Mouse (Mus musculus) central nervous system, embryonic 18 days (tissue): ENCODE results near the gene Nsf. TPM values are rescaled to one million over a fixed set of nuclear protein-coding genes. Genes with fewer than 3 reads are reported as not detected.

ENCODE experiments used
- polyA plus RNA-seq: library from polyadenylated mRNA; depleted of rRNA; stranded (reverse); fragments of >200 nt; gene quantifications from 2 replicates; pipeline ENCODE4 v1.2.3, GENCODE M21; 2012; rRNA removed

Gene Nsf
- 116 and 147 TPM in 2 replicates for polyA plus RNA-seq

GRCm38 (mm10) chr11:103953896-103954292, at the start of gene Nsf:
TSS of gene Nsf (minus strand) at chr11:103954056.

GRCm38 (mm10) chr11:103773387-103774227, 180.2 kb downstream of the Nsf start, which contains the start of gene Wnt3:
TSS of gene Wnt3 (plus strand) at chr11:103774150.

Other genes starting within 250 kb of the Nsf start
- gene Wnt9b, start 204.2 kb downstream of the Nsf start, polyA plus RNA-seq = 0.36 and 0.56 TPM in 2 replicates
- gene Wnt3, start 179.9 kb downstream of the Nsf start, polyA plus RNA-seq = 5.7 and 7.5 TPM in 2 replicates
- gene Arf2, start 12.7 kb upstream of the Nsf start, polyA plus RNA-seq = 145 and 149 TPM in 2 replicates
- 19.6 and 23.0 TPM in 2 replicates for gene Crhr1, start 178.8 kb upstream of the Nsf start, polyA plus RNA-seq
- gene Sppl2c, start 232.3 kb upstream of the Nsf start, polyA plus RNA-seq = not detected in 2 replicates